7 mouse cellular contexts compared by ENCODE assay signal in genomic region chr4:129555862-129556531, GRCm38 (mm10). TPM values are rescaled to one million over a fixed set of nuclear protein-coding genes. Genes with fewer than 3 reads are reported as not detected.
A peak's percentile ranks its signal among the peaks of the same experiment; 100 is the strongest.
DNase-seq lines count a peak whose midpoint lies in the region; ATAC-seq and TF ChIP-seq lines count a peak whose summit lies in the region.

No protein-coding gene starts in this region.

- DNase-seq in layer of hippocampus, adult 2 months (ENCODE audit: low spot score in 2 of 2): no peak
- DNase-seq in layer of hippocampus, adult 9-10 months (ENCODE audit: low spot score): no peak
- peak; percentile 33 for DNase-seq in R1 (ENCODE audit: low read depth, low spot score)
- no peak for DNase-seq in intestine, embryonic 14.5 days (ENCODE audit: low spot score)
- DNase-seq in midbrain, embryonic 11.5 days (ENCODE audit: low spot score, missing footprints): no peak
- no peak for DNase-seq in B cell, adult 2 months

- TF ChIP-seq CTCF in layer of hippocampus, adult 2 months (conservative IDR thresholded peaks at IDR 0.05): no peak

- H3K4me3 ChIP-seq in layer of hippocampus, adult 2 months: peak overlapping the region; percentile 63
- H3K4me3 ChIP-seq in embryonic facial prominence, embryonic 15.5 days (replicated peaks): peak overlapping the region; percentile 53
- H3K4me3 ChIP-seq in intestine, embryonic 14.5 days (ENCODE audit: low read depth, low read length): peak overlapping the region; percentile 58
- H3K4me3 ChIP-seq in midbrain, embryonic 11.5 days (ENCODE audit: low read depth, low read length): peak overlapping the region; percentile 41

- H3K9ac ChIP-seq in embryonic facial prominence, embryonic 15.5 days: peak overlapping the region; percentile 26; the same call in 1 of the 2 replicates
- H3K9ac ChIP-seq in intestine, embryonic 14.5 days (ENCODE audit: low read length): peak overlapping the region; percentile 55
- peak overlapping the region; percentile 60 for H3K9ac ChIP-seq in midbrain, embryonic 11.5 days (ENCODE audit: low read length)

- peak; percentile 65 for ATAC-seq in embryonic facial prominence, embryonic 15.5 days (ENCODE audit: insufficient number of reproducible peaks, low FRiP score, low TSS enrichment, low read depth)
- ATAC-seq in intestine, embryonic 14.5 days (replicated peaks; ENCODE audit: low FRiP score, low TSS enrichment, low read depth): peak; percentile 66
- ATAC-seq in midbrain, embryonic 11.5 days (ENCODE audit: low FRiP score): peak; percentile 77

- peak overlapping the region; percentile 89 for H3K27ac ChIP-seq in layer of hippocampus, adult 2 months
- peak overlapping the region; percentile 45; the same call in 1 of the 2 replicates for H3K27ac ChIP-seq in embryonic facial prominence, embryonic 15.5 days (replicated peaks)
- peak overlapping the region; percentile 69; the same call in 1 of the 2 replicates for H3K27ac ChIP-seq in intestine, embryonic 14.5 days (ENCODE audit: low read depth)
- no peak overlapping the region for H3K27ac ChIP-seq in midbrain, embryonic 11.5 days (ENCODE audit: low read depth, low read length)

- H3K27me3 ChIP-seq in embryonic facial prominence, embryonic 15.5 days: no peaks in the 10 kb centered on the region
- H3K27me3 ChIP-seq in intestine, embryonic 14.5 days (replicated peaks; ENCODE audit: control insufficient read depth, insufficient read depth, low read length): no peaks in the 10 kb centered on the region
- H3K27me3 ChIP-seq in midbrain, embryonic 11.5 days (ENCODE audit: control insufficient read depth, insufficient read depth, low read length): peaks cover 2% of the 10 kb centered on the region

- H3K4me1 ChIP-seq in embryonic facial prominence, embryonic 15.5 days: peaks cover 19% of the 10 kb centered on the region
- H3K4me1 ChIP-seq in intestine, embryonic 14.5 days (replicated peaks; ENCODE audit: control insufficient read depth, insufficient read depth, low read length): peaks cover 18% of the 10 kb centered on the region
- H3K4me1 ChIP-seq in midbrain, embryonic 11.5 days (ENCODE audit: control insufficient read depth, insufficient read depth, low read length): peaks cover 10% of the 10 kb centered on the region

- under 1% methylated on average over 24 of the region's 24 CpGs for WGBS in embryonic facial prominence, embryonic 15.5 days
- whole genome bisulfite sequencing in intestine, embryonic 14.5 days: under 1% methylated on average over 24 of the region's 24 CpGs
- WGBS in midbrain, embryonic 11.5 days: under 1% methylated on average over 24 of the region's 24 CpGs

- peak overlapping the region; percentile 86 for H3K4me2 ChIP-seq in embryonic facial prominence, embryonic 15.5 days (replicated peaks)
- H3K4me2 ChIP-seq in intestine, embryonic 14.5 days (ENCODE audit: low read length): peak overlapping the region; percentile 94
- peak overlapping the region; percentile 85 for H3K4me2 ChIP-seq in midbrain, embryonic 11.5 days

- H3K36me3 ChIP-seq in embryonic facial prominence, embryonic 15.5 days: no peaks in the 10 kb centered on the region
- no peaks in the 10 kb centered on the region for H3K36me3 ChIP-seq in intestine, embryonic 14.5 days (ENCODE audit: control insufficient read depth, insufficient read depth, low read length)
- no peaks in the 10 kb centered on the region for H3K36me3 ChIP-seq in midbrain, embryonic 11.5 days (ENCODE audit: control insufficient read depth, insufficient read depth, low read length)

- no peaks in the 10 kb centered on the region for H3K9me3 ChIP-seq in embryonic facial prominence, embryonic 15.5 days (replicated peaks)
- H3K9me3 ChIP-seq in intestine, embryonic 14.5 days (ENCODE audit: control insufficient read depth, low read length): no peaks in the 10 kb centered on the region
- H3K9me3 ChIP-seq in midbrain, embryonic 11.5 days (ENCODE audit: control insufficient read depth, low read length): no peaks in the 10 kb centered on the region

RNA-seq across cellular contexts. Expression of gene Hdac1, which starts 13.5 kb away (rescaled TPM):
- total RNA-seq in layer of hippocampus, adult 2 months (2021): 10 to 100 TPM; 48.9 to 49.8 TPM
- polyA plus RNA-seq in embryonic facial prominence, embryonic 15.5 days (2015; fragmentation: Nextera tagmentation; extraction: Ambion mirVana): 200 and 207 TPM in 2 replicates
- polyA plus RNA-seq in intestine, embryonic 14.5 days (2014; fragmentation: Nextera tagmentation; extraction: Ambion mirVana): 212 and 230 TPM in 2 replicates
- 225 and 234 TPM in 2 replicates for polyA plus RNA-seq in midbrain, embryonic 11.5 days (2014; fragmentation: Nextera tagmentation; extraction: Ambion mirVana)

RNA-seq across cellular contexts. Expression of gene Lck, which starts 17.4 kb away (rescaled TPM):
- total RNA-seq in layer of hippocampus, adult 2 months (2021): 1 to 10 TPM; 2.8 to 6.2 TPM
- polyA plus RNA-seq in embryonic facial prominence, embryonic 15.5 days (2015; fragmentation: Nextera tagmentation; extraction: Ambion mirVana): 5.5 and 6.8 TPM in 2 replicates
- polyA plus RNA-seq in intestine, embryonic 14.5 days (2014; fragmentation: Nextera tagmentation; extraction: Ambion mirVana): 7.9 and 8.1 TPM in 2 replicates
- 4.5 and 5.3 TPM in 2 replicates for polyA plus RNA-seq in midbrain, embryonic 11.5 days (2014; fragmentation: Nextera tagmentation; extraction: Ambion mirVana)

RNA-seq across cellular contexts. Expression of gene Fam167b, which starts 22.4 kb away (rescaled TPM):
- total RNA-seq in layer of hippocampus, adult 2 months (2021): under 1 TPM; 0.41 to 0.83 TPM
- 6.7 and 7.5 TPM in 2 replicates for polyA plus RNA-seq in embryonic facial prominence, embryonic 15.5 days (2015; fragmentation: Nextera tagmentation; extraction: Ambion mirVana)
- 1.5 and 1.8 TPM in 2 replicates for polyA plus RNA-seq in intestine, embryonic 14.5 days (2014; fragmentation: Nextera tagmentation; extraction: Ambion mirVana)
- 0.19 and 0.46 TPM in 2 replicates for polyA plus RNA-seq in midbrain, embryonic 11.5 days (2014; fragmentation: Nextera tagmentation; extraction: Ambion mirVana)

RNA-seq across cellular contexts. Expression of gene Marcksl1, which starts 42.6 kb away (rescaled TPM):
- 100 to 1,000 TPM in 1 of 2 experiments, 10 to 100 TPM in 1; 94.6 to 103 TPM for total RNA-seq in layer of hippocampus, adult 2 months (2021)
- 610 and 641 TPM in 2 replicates for polyA plus RNA-seq in embryonic facial prominence, embryonic 15.5 days (2015; fragmentation: Nextera tagmentation; extraction: Ambion mirVana)
- polyA plus RNA-seq in intestine, embryonic 14.5 days (2014; fragmentation: Nextera tagmentation; extraction: Ambion mirVana): 595 and 619 TPM in 2 replicates
- polyA plus RNA-seq in midbrain, embryonic 11.5 days (2014; fragmentation: Nextera tagmentation; extraction: Ambion mirVana): 1,816 and 1,974 TPM in 2 replicates

RNA-seq across cellular contexts. Expression of gene Eif3i, which starts 44.5 kb away (rescaled TPM):
- total RNA-seq in layer of hippocampus, adult 2 months (2021): 100 to 1,000 TPM; 117 to 120 TPM
- 270 and 284 TPM in 2 replicates for polyA plus RNA-seq in embryonic facial prominence, embryonic 15.5 days (2015; fragmentation: Nextera tagmentation; extraction: Ambion mirVana)
- 349 and 356 TPM in 2 replicates for polyA plus RNA-seq in intestine, embryonic 14.5 days (2014; fragmentation: Nextera tagmentation; extraction: Ambion mirVana)
- polyA plus RNA-seq in midbrain, embryonic 11.5 days (2014; fragmentation: Nextera tagmentation; extraction: Ambion mirVana): 251 and 259 TPM in 2 replicates
